Mouse (Mus musculus) bone marrow macrophage, adult 2 months (primary cell): ENCODE measurements around the gene Lmna. TPM values are rescaled to one million over a fixed set of nuclear protein-coding genes. Genes with fewer than 3 reads are reported as not detected.

ENCODE experiments used
- H3K27ac ChIP-seq: 2 replicates; pipeline ENCODE4 v1.5.1; 2012; ENCODE audit warnings: low read depth, low read length; ENCODE audit not compliant: insufficient read depth
- H3K4me1 ChIP-seq: 2 replicates; pipeline ENCODE4 v1.6.1; 2012; ENCODE audit warnings: low read length; ENCODE audit not compliant: control insufficient read depth, insufficient read depth
- H3K4me3 ChIP-seq: 2 replicates; pipeline ENCODE4 v1.5.1; 2012; ENCODE audit warnings: mild to moderate bottlenecking, low read length, moderate library complexity; ENCODE audit not compliant: insufficient read depth
- CTCF ChIP-seq: IDR thresholded peaks from 2 replicates; pipeline ENCODE4 v1.5.1; 2012; ENCODE audit warnings: low read depth, mild to moderate bottlenecking, low read length, moderate library complexity
- POLR2A ChIP-seq: IDR thresholded peaks from 2 replicates; pipeline ENCODE4 v1.6.1; 2012; ENCODE audit warnings: mild to moderate bottlenecking, low read depth, low read length, borderline replicate concordance
- polyA plus RNA-seq: library from polyadenylated mRNA; stranded (reverse); fragments of >200 nt; gene quantifications from 2 replicates; pipeline ENCODE4 v1.2.4, GENCODE M21; 2012; ENCODE audit not compliant: missing spikeins, insufficient read depth, insufficient read length

Lmna gene
- polyA plus RNA-seq, 1 experiment, result 126 TPM

DNA sequence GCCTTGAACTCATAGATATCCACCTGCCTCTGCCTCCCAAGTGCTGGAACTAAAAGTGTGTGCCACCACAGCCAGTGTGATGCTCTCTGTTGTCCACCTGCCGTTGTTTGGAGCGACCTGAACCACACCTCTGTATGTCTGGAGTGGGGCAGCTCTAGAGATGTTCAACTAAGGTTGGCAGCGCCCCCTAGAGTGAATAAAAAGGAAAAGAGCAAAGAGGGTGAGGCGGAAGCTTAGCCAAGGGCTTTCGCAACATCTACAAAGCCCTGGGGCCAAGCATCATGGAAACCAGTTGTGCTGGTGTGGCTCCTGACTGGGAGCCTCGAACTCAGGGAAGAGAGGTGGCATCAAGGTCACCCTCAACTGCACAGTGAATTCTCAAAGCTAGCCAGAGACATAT, 33.4 kb downstream of the Lmna start:
- H3K27ac ChIP-seq, result no peak overlapping the region
- 0 out of 2 replicates have a peak, but pooled peaks cover 2% of the 10 kb centered on the region for H3K4me1 ChIP-seq
- TF ChIP-seq POLR2A (no peak), CTCF (peak; percentile 41; the same call in 1 of the 2 replicates)
- H3K4me3 ChIP-seq, result no peak overlapping the region

DNA sequence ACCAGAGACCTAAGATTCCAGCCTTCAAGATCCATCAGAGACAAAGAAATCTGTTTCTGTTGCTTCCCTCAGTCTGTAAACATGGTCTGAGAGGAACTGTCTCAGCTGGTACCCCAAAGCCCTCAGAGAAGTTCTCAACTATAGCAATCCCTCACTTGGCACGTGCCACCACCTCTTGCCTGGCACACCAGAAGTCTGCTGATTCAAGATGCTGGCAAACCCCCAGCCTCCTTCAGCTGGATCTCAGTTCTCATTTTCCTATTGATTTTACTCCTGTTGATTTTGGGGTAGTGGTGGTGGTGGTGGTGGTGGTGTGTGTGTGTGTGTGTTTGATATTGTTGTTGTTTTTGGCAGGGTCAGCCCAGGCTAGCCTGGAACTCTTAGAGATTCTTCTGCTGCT, 36.2 kb downstream of the Lmna start:
- Histone ChIP-seq H3K4me1 (0 out of 2 replicates have a peak, but pooled peaks cover 2% of the 10 kb centered on the region), H3K4me3 (no peak overlapping the region), H3K27ac (no peak overlapping the region)
- TF ChIP-seq POLR2A, result no peak
- TF ChIP-seq CTCF, result no peak

DNA sequence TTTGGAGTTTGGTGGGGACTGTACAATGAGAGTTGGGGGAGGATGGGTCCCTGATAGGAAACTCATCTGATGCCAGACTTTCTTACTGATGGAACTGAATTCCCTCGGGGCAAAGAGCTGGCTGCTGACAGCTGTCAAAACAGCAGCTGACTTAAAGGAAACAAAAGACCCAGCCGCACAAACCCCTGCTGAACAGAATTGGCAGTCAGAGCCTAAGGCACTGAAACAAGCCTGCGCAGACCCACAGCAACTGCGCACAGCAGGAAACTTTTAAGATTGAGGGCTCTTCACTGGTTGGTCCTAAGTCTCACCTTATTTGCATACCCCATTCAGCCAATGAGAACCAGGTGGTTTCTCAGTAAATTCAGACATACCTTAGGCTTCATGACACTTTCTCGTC, 36.7 kb downstream of the Lmna start:
- Histone ChIP-seq H3K27ac (no peak overlapping the region), H3K4me3 (no peak overlapping the region), H3K4me1 (0 out of 2 replicates have a peak, but pooled peaks cover 2% of the 10 kb centered on the region)
- TF ChIP-seq CTCF, result no peak
- no peak for TF ChIP-seq POLR2A

DNA sequence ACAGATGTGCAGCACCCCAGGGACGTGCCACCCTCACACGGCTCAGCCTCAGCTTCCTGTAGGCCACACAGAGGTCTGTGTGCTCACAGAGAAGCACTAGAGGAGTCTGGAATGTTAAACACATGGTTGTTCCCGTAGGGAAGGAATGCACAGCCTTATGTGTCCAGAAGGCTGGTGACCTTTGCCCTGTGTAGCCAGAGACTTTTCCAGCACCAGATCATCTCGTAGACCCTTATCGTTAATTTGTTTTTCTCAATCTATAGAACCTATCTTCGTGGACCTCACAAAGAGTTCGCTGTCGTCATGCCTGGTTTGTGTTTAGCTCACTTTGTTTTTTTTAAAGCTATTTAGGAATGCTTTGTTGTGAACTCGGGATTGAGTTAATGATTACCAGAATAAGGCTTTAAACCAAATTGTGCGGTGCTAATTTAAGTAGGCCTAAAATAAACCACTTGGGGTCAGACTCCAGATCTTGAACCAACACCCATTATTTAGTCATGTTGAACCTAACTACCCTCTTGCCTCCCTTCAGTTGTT, 38.7 kb downstream of the Lmna start:
- no peak for TF ChIP-seq POLR2A
- no peak for TF ChIP-seq CTCF
- no peak overlapping the region for H3K4me3 ChIP-seq
- H3K27ac ChIP-seq, result no peak overlapping the region
- peaks cover 3% of the 10 kb centered on the region for H3K4me1 ChIP-seq

DNA sequence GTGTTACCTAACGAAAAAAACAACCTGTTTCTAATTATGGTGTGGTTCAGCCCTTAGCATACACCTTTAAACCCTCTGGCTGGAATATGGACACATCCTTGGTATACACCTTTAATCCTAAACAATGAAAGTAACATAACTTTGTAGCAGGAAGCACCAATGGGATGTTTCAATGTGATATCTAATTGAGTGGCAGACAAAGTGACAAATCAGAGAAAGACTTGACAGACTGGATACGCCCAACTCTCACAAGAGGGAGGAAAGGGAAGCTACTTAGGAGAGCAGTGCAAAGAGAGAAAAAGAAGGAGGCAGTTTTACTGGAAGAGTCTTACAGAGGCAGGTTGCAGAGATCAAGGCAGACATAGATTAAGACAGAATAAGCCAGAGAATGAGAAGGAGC, 40.3 kb downstream of the Lmna start:
- H3K4me1 ChIP-seq, result peaks cover 16% of the 10 kb centered on the region
- TF ChIP-seq CTCF (no peak), POLR2A (no peak)
- H3K4me3 ChIP-seq, result no peak overlapping the region
- no peak overlapping the region for H3K27ac ChIP-seq

DNA sequence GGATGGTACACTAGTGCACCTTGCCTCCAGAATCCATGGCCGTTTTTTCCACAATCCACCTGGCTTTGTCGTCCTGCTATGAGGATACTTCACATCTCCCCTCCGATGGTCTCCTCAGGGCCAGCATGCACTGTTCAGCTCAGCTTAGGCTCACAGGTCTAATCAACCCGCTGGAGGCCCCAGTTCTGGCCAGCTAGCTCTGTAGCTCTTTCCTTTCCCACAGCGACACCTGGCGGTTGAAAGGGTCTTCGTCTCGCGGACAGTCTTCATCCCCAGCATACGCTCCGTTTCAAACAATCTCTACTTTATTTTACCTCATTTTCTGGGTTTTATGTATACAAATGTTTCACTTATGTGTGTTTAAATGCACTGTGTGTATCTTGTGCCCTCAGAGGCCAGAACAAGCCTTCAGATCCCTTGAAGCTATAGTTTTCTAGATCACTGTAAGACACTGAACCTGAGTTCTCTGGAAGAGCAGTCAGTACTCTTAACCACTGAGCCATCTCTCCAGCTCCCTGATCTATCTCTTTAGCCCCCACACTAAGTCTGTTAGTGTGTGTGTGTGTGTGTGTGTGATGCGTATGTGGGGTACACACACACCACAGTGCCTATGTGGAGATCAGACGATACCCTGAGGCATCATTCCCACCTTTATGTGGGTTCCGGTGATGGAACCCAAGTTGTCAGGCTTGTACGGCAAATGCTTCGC, 42.5 kb downstream of the Lmna start:
- TF ChIP-seq CTCF (peak; percentile 87), POLR2A (no peak)
- no peak overlapping the region for H3K4me3 ChIP-seq
- H3K27ac ChIP-seq, result no peak overlapping the region
- H3K4me1 ChIP-seq, result peaks cover 24% of the 10 kb centered on the region

DNA sequence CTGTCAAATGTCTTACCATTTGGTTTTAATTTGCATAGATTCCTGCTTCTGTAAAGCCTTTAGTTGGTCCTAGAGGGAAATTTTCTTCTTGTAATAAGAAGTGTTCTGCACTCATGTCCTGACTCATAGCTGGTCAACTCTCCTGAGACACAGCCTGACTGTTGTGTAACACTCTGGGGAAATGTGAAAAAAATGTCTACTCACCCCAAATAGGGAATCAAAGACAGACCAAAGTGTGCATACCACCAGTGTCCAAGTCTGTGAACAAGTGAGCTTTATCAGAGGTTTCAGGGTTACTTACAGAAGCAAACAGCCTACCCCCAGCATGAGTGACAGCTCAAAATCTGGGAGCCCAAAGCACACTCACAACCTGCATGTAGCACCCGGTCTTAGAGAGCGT, 44.6 kb downstream of the Lmna start:
- Histone ChIP-seq H3K4me1 (peaks cover 42% of the 10 kb centered on the region), H3K27ac (peak overlapping the region; percentile 62), H3K4me3 (no peak overlapping the region)
- no peak for TF ChIP-seq POLR2A
- TF ChIP-seq CTCF, result no peak

DNA sequence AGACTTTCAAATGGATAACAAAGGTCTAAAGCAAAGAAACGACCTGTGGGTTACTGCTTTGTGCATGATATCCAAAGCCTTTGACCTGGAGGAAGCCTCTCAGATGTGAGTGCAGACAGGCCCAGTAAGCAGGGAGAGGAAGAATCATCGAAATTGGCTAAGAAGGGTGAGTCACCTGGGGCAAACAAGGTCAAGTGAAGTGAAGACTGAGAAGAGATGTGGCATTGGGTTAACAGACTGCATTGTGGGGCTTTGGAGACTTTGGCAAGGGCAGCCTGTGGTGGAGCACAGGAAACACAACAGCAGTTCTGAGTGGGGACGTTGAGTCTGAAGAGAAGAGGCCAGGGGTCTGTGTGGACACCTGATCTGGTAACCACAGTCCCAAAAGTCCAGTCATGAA, 45.3 kb downstream of the Lmna start:
- no peak overlapping the region for H3K4me3 ChIP-seq
- H3K4me1 ChIP-seq, result peaks cover 47% of the 10 kb centered on the region
- no peak for TF ChIP-seq CTCF
- H3K27ac ChIP-seq, result peak overlapping the region; percentile 32

DNA sequence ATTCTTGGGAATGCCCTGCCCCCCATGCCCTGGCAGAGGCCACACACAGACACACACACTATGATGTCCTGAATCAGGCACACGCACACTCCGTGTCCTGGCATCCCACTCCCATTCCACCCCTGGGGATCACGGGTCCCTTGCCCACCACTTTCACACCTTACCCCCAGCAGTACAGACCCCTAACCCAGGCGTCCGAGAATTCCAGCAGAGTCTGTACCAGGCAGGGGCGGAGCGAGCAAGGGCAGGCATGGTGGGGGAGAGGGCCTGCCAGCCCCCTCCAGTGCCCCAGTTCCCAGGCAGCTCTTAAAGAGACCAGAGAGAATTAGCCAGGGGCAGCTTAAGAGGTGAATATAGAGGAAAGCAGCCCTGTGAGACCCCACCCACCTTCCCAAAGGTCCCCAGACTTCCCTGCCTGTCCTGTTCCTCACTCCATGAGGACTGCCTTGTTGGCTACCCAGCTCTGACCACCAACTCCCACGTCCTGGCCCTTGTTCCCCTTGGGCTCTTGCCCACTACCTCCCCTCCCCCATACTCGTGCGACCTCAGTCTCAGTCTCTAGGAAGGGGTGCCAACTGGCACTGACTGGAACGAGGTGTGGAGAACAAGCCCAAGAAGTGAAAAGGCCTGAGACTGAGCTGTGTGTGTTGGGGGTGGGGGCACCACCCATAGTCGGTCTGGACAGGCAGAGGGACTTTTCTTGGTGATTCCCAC, 48.6 kb downstream of the Lmna start, which contains the start of gene Sema4a:
Gene Sema4a, minus strand, starts transcription at position 200 of the 714 bp plus-strand sequence.
- Histone ChIP-seq H3K4me1 (peaks cover 71% of the 10 kb centered on the region), H3K4me3 (no peak within 1 kb of the TSS)

DNA sequence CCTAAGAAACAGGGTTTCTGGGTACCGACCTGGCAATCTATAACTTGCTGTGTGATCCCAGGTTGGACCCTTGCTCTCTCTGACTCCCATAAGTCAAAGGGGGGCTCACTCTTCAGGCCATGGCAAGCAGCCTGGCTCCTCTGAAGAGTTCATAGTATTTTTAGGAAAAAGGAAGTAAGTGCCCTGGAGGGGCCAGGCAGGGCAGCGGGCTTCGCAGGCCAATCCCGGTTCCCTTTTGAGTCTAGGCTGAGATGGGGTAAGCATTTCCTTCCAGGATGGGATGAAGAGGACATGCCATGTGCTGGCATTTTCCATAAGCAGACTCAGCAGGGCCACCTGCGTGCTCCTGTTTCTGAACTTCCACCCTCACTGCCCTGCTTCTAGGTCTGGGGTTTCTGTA, 49.7 kb downstream of the Lmna start:
- TF ChIP-seq CTCF (no peak), POLR2A (no peak)

More for the DNA sequence above, 48.6 kb downstream of the Lmna start, which contains the start of gene Sema4a:
- peak within 1 kb of the TSS; percentile 96 for H3K27ac ChIP-seq
- TF ChIP-seq POLR2A, result no peak
- TF ChIP-seq CTCF, result no peak

More for the DNA sequence above, 49.7 kb downstream of the Lmna start:
- Histone ChIP-seq H3K4me3 (no peak overlapping the region), H3K27ac (peak overlapping the region; percentile 96), H3K4me1 (peaks cover 70% of the 10 kb centered on the region)
